In the genomic region with DNA sequence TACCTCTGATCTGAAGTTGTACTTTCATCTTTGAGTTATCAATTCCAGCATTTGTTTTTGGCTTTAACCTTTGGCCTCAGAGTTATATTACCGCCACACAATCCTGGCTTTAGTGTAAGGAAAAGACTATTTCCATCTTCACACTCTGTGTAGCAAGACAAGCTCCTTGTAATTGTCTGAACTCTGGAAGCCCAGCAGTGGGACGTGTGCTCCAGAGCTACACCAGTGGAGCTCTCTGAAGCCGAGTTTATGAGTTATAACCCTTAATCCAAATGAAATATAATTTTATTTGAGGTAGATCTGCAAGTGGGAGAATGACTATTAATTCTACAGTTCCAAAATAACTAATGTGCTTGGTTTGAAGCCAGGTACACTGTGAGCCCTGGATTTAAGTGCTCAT, we compare ENCODE assay signal across 16 mouse cellular contexts.
"Had no signal": no experiment of that assay in that cellular context is flagged by ENCODE, and none has a peak within 500 bp of the region (broad histone marks: within the 10 kb centered on the region; RNA-seq: fewer than 3 reads in every experiment).

No protein-coding gene starts in this region.

- H3K9ac ChIP-seq: neural tube, embryonic 13.5 days; neural tube, embryonic 15.5 days; stomach, embryonic 15.5 days had no signal

- H3K36me3 ChIP-seq: neural tube, embryonic 13.5 days; neural tube, embryonic 15.5 days; stomach, embryonic 15.5 days had no signal

- H3K27me3 ChIP-seq: neural tube, embryonic 13.5 days; neural tube, embryonic 15.5 days; stomach, embryonic 15.5 days had no signal

- H3K27ac ChIP-seq: neural tube, embryonic 13.5 days; neural tube, embryonic 15.5 days; stomach, embryonic 15.5 days; stomach, postnatal 0 days had no signal

- H3K9me3 ChIP-seq: neural tube, embryonic 13.5 days; neural tube, embryonic 15.5 days; stomach, embryonic 15.5 days had no signal

- H3K4me2 ChIP-seq: neural tube, embryonic 13.5 days; neural tube, embryonic 15.5 days; stomach, embryonic 15.5 days had no signal

- H3K4me3 ChIP-seq: neural tube, embryonic 13.5 days; neural tube, embryonic 15.5 days; stomach, embryonic 15.5 days had no signal

- DNase-seq: retina, postnatal 1 day; right cerebral cortex, adult 18-20 months; right cerebral cortex, postnatal 14 days; right cerebral cortex, postnatal 25 days; right cerebral cortex, postnatal 4 days; spleen, adult 18-20 months; thymus, adult 18-20 months; thymus, adult 2 months; thymus, postnatal 14 days; thymus, postnatal 25 days; thymus, postnatal 36 days; thymus, postnatal 4 days had no signal

- H3K4me1 ChIP-seq: stomach, embryonic 15.5 days had no signal
